Mouse (Mus musculus) stomach, embryonic 16.5 days (tissue): Measurements from ENCODE around the gene Cblc. TPM values are rescaled to one million over a fixed set of nuclear protein-coding genes. Genes with fewer than 3 reads are reported as not detected.
A peak's percentile ranks its signal among the peaks of the same experiment; 100 is the strongest.

ENCODE experiments used
- ATAC-seq: fragments of 200-750 bp; cut with Nextera tagmentation; 2 replicates; pipeline ENCODE4 v1.8.0; 2017; ENCODE audit warnings: moderate number of reproducible peaks, moderate TSS enrichment; ENCODE audit not compliant: insufficient read depth, low FRiP score
- H3K27ac ChIP-seq: fragments of 300-500 bp; sonication (generic); 2 replicates; pipeline ENCODE4 v1.5.1; 2014; ENCODE audit warnings: low read length
- H3K27me3 ChIP-seq: fragments of 300-500 bp; sonication (generic); 2 replicates; pipeline ENCODE4 v1.6.1; 2014; ENCODE audit warnings: low read length, control low read depth, mixed read lengths; ENCODE audit not compliant: control insufficient read depth, insufficient read depth
- H3K36me3 ChIP-seq: fragments of 300-500 bp; sonication (generic); 2 replicates; pipeline ENCODE4 v1.6.1; 2014; ENCODE audit warnings: low read length; ENCODE audit not compliant: control insufficient read depth, insufficient read depth
- H3K4me1 ChIP-seq: fragments of 300-500 bp; sonication (generic); 2 replicates; pipeline ENCODE4 v1.6.1; 2014; ENCODE audit warnings: low read length, control low read depth, mixed read lengths; ENCODE audit not compliant: control insufficient read depth, insufficient read depth
- H3K4me2 ChIP-seq: fragments of 300-500 bp; sonication (generic); 2 replicates; pipeline ENCODE4 v1.6.1; 2014; ENCODE audit warnings: low read depth, low read length, mixed read lengths
- H3K4me3 ChIP-seq: fragments of 300-500 bp; sonication (generic); replicated peaks from 2 replicates; pipeline ENCODE4 v1.5.1; 2014; ENCODE audit warnings: mild to moderate bottlenecking, low read length
- H3K9ac ChIP-seq: fragments of 300-500 bp; sonication (generic); 2 replicates; pipeline ENCODE4 v1.6.1; 2014; ENCODE audit warnings: low read length
- H3K9me3 ChIP-seq: fragments of 300-500 bp; sonication (generic); replicated peaks from 2 replicates; pipeline ENCODE4 v1.6.1; 2016; ENCODE audit warnings: low read length, control low read depth; ENCODE audit not compliant: control insufficient read depth
- WGBS: fragments of 180-500 bp; shearing (Covaris S2); extraction: QIAGEN DNeasy Blood & Tissue Kit; methylation state at CpG from one replicate; pipeline ENCODE4 v1.1.7; 2014; 5-methylcytosine and 5-hydroxymethylcytosine counted together
- polyA plus RNA-seq: library from polyadenylated mRNA; unstranded; fragments of >200 nt; fragmentation: Nextera tagmentation; extraction: Ambion mirVana; gene quantifications from 2 replicates; pipeline ENCODE4 v1.2.1, GENCODE M21; 2015

The Cblc gene
- 31.2 and 32.9 TPM in 2 replicates for polyA plus RNA-seq

DNA sequence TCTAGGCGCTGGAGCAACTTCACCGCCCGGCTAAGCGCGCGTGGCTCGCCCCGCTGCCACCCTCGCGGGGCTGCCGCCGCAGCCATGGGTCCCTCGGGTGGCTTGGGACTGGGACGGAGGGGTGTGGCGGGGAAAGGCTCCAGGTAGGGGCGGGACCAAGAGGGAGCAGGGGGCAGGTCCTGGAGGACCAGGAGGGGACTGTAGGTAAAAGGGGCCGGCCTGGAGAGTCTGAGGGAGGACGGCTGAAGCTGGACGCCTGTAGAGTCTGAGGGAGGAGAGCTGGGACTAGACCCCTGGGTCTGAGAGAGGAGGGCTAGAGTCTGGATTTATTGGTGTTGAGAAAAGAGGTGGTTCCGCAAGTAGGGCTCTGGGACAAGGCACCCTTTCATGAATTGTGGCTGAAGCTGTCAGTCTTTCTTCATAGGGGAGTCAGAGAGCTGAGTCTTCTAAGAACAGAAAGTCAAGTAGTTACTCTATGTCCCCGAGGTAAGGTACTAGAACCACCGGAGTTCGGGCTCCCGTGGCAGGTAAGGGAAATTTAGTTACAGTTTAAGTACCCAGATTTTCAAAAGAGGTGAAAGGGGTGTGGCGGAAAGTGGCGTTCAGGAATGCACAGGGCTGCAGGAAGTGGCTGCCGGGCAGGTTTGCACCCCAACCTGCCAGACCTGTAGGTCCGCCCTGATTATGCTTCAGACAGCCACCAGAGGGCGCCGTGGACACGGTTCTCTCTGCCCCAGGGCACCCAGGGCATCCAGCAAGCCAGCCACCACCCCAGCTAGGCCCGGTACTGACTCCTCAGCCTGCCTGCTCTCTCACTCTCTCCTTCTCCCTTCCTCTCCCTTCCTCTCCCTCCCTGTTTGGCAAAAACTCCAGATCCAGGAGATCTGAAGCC lies at the start of gene Cblc:
TSS of gene Cblc (minus strand) at position 113 of the 892 bp plus-strand sequence.
- WGBS: 2% methylated on average over 32 of the region's 32 CpGs
- Histone ChIP-seq H3K4me3 (peak within 1 kb of the TSS; percentile 53), H3K27me3 (no peaks in the 10 kb centered on the region), H3K9me3 (no peaks in the 10 kb centered on the region), H3K9ac (peak within 1 kb of the TSS; percentile 76), H3K4me1 (peaks cover 3% of the 10 kb centered on the region), H3K36me3 (no peaks in the 10 kb centered on the region), H3K4me2 (peak within 1 kb of the TSS; percentile 59), H3K27ac (peak within 1 kb of the TSS; percentile 95)
- peak; percentile 90 for ATAC-seq

DNA sequence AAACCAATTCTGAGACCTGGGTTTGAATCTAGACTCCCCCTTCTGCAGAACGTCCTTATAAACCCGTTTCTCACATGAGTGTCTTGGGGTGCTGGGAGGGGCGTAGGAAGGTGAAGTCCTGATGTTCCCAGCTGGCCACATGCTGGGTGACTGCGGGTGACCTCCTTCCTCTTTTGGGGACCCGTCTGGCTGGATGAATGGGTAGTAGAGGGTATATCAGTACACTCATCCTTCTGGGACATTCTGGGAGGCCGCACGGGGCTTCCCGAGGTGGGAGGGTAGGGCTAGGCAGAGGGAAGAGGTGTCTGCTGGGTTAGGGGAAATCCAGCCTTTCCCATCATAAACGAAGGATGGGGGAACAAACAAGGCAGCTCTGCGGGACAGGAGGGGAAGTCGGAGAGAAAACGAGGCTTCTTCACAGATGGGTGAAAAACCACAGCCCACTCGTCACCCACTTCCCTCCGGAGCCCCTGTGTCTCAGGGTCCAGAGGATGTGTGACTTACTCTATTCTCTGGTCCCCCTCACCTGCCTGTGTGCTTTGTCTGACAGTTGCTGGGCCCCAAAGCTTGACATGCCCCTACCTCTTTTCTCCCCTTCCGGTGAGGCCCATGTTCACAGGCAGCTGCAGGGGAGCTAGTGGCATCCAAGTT lies 48.0 kb upstream of the Cblc start:
- no peaks in the 10 kb centered on the region; the same call in none of the 2 replicates for H3K27me3 ChIP-seq
- WGBS: 64% methylated on average over 15 of the region's 15 CpGs

DNA sequence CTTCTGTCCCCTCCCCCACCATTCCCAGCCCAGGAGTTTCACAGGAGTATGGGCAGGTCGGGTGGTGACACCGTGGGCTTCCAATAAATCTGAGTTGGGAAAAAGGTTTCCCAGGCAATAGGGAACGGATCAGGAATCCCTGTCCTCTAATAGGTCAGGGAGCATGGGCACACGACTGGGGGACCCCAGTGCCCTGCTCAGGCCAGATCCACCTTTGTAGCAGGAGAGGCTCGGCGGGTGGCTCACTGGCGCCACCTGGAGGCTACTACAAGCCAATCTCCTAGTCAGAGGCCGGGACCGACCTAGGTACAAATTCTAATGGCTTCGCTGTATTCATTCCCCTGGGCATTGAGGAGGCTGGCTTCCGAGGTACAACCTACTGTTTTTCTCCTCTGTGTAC lies 47.0 kb upstream of the Cblc start:
- Histone ChIP-seq H3K4me1 (peaks cover 10% of the 10 kb centered on the region; the same call in 1 of the 2 replicates), H3K27me3 (no peaks in the 10 kb centered on the region; the same call in none of the 2 replicates), H3K9me3 (no peaks in the 10 kb centered on the region), H3K36me3 (no peaks in the 10 kb centered on the region), H3K4me2 (no peak overlapping the region), H3K4me3 (no peak overlapping the region), H3K9ac (0 out of 2 replicates have a peak overlapping the region, but pooled peaks have one; percentile 46), H3K27ac (no peak overlapping the region)
- peak; percentile 57 for ATAC-seq
- 6% methylated on average over 11 of the region's 11 CpGs for WGBS

More for the DNA sequence above, 48.0 kb upstream of the Cblc start:
- H3K27ac ChIP-seq: no peak overlapping the region
- H3K4me3 ChIP-seq: no peak overlapping the region
- no peak overlapping the region for H3K9ac ChIP-seq
- no peaks in the 10 kb centered on the region for H3K36me3 ChIP-seq
- H3K4me1 ChIP-seq: peaks cover 10% of the 10 kb centered on the region; the same call in 1 of the 2 replicates
- ATAC-seq: no peak
- H3K9me3 ChIP-seq: no peaks in the 10 kb centered on the region
- no peak overlapping the region for H3K4me2 ChIP-seq

DNA sequence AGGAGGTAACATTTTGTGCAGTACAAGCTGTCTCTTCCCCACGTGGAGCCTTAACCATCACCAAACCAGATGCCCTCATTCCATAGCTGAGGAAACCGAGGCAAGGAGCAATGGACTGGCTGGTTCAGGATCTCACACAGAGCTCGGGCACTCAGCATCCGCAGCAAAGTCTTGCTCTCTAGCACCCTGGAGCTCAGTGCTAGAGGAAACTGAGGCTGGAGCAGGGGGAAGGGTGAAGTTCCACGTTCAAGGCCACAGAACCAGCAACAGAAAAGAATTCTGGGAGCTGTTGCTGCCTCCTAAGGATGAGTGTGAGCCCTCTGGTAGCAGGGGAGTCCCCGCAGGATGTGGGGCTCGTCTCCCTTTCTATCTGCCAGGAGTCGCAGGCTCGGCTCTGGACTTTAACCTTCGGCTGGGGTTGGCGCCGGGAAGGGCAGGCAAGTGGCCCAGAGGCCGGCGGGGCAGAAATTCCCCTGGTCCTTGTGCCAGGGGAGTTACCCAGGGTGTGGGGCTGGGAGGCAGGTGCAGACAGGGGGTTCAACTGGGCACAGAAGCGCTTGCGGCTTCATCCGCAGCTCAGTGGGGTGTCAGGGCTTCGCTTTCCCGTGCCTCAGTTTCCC lies 46.4 kb upstream of the Cblc start:
- no peak overlapping the region for H3K4me3 ChIP-seq
- no peaks in the 10 kb centered on the region; the same call in none of the 2 replicates for H3K27me3 ChIP-seq
- peak overlapping the region; percentile 46; the same call in 1 of the 2 replicates for H3K9ac ChIP-seq
- ATAC-seq: no peak
- H3K27ac ChIP-seq: no peak overlapping the region
- WGBS: 34% methylated on average over 19 of the region's 19 CpGs
- no peaks in the 10 kb centered on the region for H3K9me3 ChIP-seq
- H3K36me3 ChIP-seq: no peaks in the 10 kb centered on the region
- peaks cover 10% of the 10 kb centered on the region; the same call in 1 of the 2 replicates for H3K4me1 ChIP-seq
- H3K4me2 ChIP-seq: no peak overlapping the region

DNA sequence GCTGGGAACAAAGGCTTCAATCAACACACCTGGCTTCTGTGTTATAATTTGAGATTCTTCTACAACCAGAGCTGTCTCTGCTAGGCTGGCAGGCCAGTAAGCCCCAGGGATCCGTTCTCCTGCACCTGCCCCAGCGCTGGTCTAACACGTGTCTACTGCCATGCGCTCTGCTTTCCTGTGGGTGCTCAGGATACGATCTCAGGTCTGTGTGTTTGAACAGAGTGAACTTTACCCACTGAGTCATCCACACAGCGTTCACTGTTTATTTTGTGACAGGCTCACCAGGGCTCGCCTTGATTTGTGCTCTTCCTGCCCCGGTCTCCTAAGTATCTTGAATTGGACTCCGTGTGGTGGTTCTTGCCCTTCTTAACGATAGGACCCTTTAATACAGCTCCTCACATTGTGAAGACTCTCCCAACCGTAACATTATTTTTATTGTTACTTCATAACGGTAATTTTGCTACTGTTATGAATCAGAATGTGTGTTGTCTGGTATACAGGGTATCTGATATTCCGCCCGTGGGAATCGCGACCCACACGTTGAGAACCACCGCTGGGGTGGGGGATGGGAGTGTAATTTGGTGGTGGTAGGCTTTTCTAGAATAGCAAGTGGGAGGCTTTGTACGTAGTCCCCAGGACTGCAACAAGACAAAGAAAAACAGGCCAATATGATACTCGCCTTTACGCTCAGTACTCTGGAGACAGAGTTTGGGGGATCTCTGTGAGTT lies 45.2 kb upstream of the Cblc start:
- H3K27ac ChIP-seq: peak overlapping the region; percentile 72
- no peak overlapping the region for H3K9ac ChIP-seq
- H3K4me3 ChIP-seq: no peak overlapping the region
- H3K9me3 ChIP-seq: no peaks in the 10 kb centered on the region
- 60% methylated on average over 21 of the region's 21 CpGs for WGBS
- peak; percentile 91 for ATAC-seq
- H3K36me3 ChIP-seq: no peaks in the 10 kb centered on the region
- no peak overlapping the region for H3K4me2 ChIP-seq
- peaks cover 3% of the 10 kb centered on the region; the same call in 1 of the 2 replicates for H3K4me1 ChIP-seq
- H3K27me3 ChIP-seq: no peaks in the 10 kb centered on the region; the same call in none of the 2 replicates

DNA sequence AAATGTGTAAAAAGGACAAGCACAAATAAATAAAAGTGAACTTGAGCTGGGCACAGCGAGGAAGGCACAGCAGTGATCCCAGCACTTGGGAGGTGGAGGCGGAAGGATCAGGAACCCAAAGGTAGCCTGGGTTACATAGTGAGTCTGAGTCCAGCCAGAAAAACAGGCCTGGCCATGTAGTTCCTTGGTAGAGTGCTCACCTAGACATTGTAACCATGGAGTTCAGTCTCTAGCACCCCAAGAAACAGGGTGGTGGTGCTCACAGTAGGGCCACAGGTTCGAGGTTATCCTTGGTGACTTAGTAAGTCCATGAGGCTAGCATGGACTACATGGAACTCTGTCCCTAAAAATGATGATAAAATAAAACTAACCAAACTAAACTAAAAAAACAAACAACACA lies 44.3 kb upstream of the Cblc start:
- 73% methylated on average over 3 of the region's 3 CpGs for WGBS
- Histone ChIP-seq H3K27ac (peak overlapping the region; percentile 72), H3K4me1 (peaks cover 3% of the 10 kb centered on the region; the same call in 1 of the 2 replicates)

DNA sequence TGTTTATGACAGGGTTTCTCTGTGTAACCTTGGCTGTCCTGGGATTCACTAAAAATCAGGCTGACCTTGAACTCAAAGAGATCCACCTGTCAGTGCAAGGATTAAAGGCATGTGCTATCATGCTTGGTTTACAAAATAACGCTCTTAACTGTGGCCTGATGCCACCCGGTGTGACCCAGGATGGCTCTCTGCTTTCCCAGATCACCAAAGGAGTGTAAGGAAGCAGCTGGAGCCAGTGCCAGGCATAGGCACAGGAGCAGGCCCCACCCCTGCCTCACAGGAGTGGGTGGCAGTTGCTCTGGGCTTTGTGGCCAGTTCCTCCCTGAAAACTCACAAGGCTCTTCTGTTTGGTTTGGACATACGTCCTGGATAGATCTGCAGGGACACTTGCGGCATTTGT lies 43.8 kb upstream of the Cblc start:
- Histone ChIP-seq H3K9me3 (no peaks in the 10 kb centered on the region), H3K9ac (0 out of 2 replicates have a peak overlapping the region, but pooled peaks have one; percentile 2), H3K4me3 (no peak overlapping the region), H3K4me2 (no peak overlapping the region), H3K27ac (peak overlapping the region; percentile 56), H3K36me3 (no peaks in the 10 kb centered on the region), H3K4me1 (peaks cover 3% of the 10 kb centered on the region; the same call in 1 of the 2 replicates), H3K27me3 (no peaks in the 10 kb centered on the region; the same call in none of the 2 replicates)
- ATAC-seq: no peak
- 69% methylated on average over 4 of the region's 4 CpGs for WGBS

More for the DNA sequence above, 44.3 kb upstream of the Cblc start:
- Histone ChIP-seq H3K4me3 (no peak overlapping the region), H3K9me3 (no peaks in the 10 kb centered on the region), H3K27me3 (no peaks in the 10 kb centered on the region; the same call in none of the 2 replicates), H3K4me2 (no peak overlapping the region), H3K36me3 (no peaks in the 10 kb centered on the region), H3K9ac (0 out of 2 replicates have a peak overlapping the region, but pooled peaks have one; percentile 2)
- ATAC-seq: no peak

DNA sequence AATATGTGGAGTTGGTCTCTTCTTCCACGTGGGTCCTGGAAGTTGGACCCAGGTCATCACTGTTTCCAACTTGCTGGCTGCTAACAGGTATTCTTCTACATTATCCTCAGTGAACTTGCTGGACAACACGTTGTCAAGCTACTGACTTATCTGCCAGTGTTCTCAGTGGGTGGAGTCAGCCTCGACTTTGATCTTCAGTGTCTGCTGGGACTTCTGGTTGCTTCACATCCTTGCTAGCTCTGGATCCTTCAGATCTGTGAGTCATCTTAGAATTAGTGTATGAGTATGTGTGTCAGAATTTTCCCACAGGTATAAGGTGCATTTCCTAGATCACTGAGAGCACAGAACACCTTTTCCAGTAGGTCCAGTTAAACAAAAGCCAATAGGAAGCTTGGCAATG lies 40.2 kb upstream of the Cblc start:
- ATAC-seq: no peak
- H3K27me3 ChIP-seq: no peaks in the 10 kb centered on the region

More for the DNA sequence above, 40.2 kb upstream of the Cblc start:
- H3K4me1 ChIP-seq: 0 out of 2 replicates have a peak, but pooled peaks cover 4% of the 10 kb centered on the region
- H3K4me3 ChIP-seq: no peak overlapping the region
- H3K27ac ChIP-seq: no peak overlapping the region
- no peaks in the 10 kb centered on the region for H3K36me3 ChIP-seq
- no peaks in the 10 kb centered on the region for H3K9me3 ChIP-seq
- H3K4me2 ChIP-seq: no peak overlapping the region
- H3K9ac ChIP-seq: no peak overlapping the region
- WGBS: 55% methylated on average over 3 of the region's 3 CpGs
